Mouse (Mus musculus) MEL (cell line): ENCODE data around the gene Kcnh1.

Experiments used
- CTCF ChIP-seq, 3 experiments: IDR thresholded peaks in 2 of 3; conservative IDR thresholded peaks in 1 of 3; 2 replicates each; pipeline ENCODE4 v1.5.1; 2011 to 2012; ENCODE audit warnings: low read length in 3 of 3, low read depth in 2 of 3, mild to moderate bottlenecking in 2 of 3, improper control_type of control experiment in 1 of 3, inconsistent platforms in 1 of 3, mixed read lengths in 1 of 3, moderate library complexity in 1 of 3; ENCODE audit not compliant: control insufficient read depth in 1 of 3, insufficient read depth in 1 of 3, poor library complexity in 1 of 3, severe bottlenecking in 1 of 3
- HCFC1 ChIP-seq: IDR thresholded peaks from 2 replicates; pipeline ENCODE4 v1.6.1; 2012; ENCODE audit warnings: low read depth, mild to moderate bottlenecking, inconsistent platforms, low read length, improper control_type of control experiment, moderate library complexity
- MAX ChIP-seq: IDR thresholded peaks from 2 replicates; pipeline ENCODE4 v1.6.1; 2011; ENCODE audit warnings: low read length, improper control_type of control experiment
- TAL1 ChIP-seq: IDR thresholded peaks from 2 replicates; pipeline ENCODE4 v1.6.1; 2012; ENCODE audit warnings: mild to moderate bottlenecking, inconsistent platforms, low read length, moderate library complexity, mixed read lengths
- USF1 ChIP-seq: IDR thresholded peaks from 2 replicates; pipeline ENCODE4 v1.6.1; 2014; ENCODE audit warnings: low read depth, mild to moderate bottlenecking, inconsistent platforms, low read length, improper control_type of control experiment, moderate library complexity

DNA sequence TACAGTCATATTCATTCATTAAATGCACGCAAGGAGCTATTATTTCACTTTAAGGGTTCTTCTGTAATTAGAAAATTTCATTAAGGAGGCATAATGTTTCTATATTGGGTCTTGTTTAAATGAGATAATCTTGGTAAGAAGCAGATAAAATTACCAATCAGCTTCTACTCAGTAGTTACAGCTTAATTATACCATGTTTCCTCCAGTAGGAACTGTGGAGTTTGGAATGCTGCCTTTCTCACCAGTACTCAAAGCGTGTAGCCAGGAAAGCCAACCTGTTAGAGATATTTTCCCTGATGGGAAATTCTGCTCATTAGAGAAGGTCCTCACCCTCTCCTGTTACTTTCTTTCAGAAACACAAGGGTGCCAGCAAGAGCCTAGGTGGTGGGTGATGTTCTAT is 240.8 kb downstream of the Kcnh1 start:
- TF ChIP-seq MAX: no peak
- TF ChIP-seq USF1: no peak
- TF ChIP-seq CTCF (IDR thresholded peaks at IDR 0.05 in 2 of 3, conservative IDR thresholded peaks at IDR 0.05 in 1 of 3; ENCODE audit: control insufficient read depth in 1 of 3, insufficient read depth in 1 of 3, low read depth in 2 of 3, low read length in 3 of 3, poor library complexity in 1 of 3, severe bottlenecking in 1 of 3): no peak
- TF ChIP-seq TAL1: no peak
- no peak for TF ChIP-seq HCFC1
